Mouse (Mus musculus) layer of hippocampus, adult 9-11 months (tissue): Measurements from ENCODE around the gene Six6.

Source experiments
- DNase-seq: peaks from one replicate; pipeline ENCODE4 v3.0.0; 2022

Six6 gene

DNA sequence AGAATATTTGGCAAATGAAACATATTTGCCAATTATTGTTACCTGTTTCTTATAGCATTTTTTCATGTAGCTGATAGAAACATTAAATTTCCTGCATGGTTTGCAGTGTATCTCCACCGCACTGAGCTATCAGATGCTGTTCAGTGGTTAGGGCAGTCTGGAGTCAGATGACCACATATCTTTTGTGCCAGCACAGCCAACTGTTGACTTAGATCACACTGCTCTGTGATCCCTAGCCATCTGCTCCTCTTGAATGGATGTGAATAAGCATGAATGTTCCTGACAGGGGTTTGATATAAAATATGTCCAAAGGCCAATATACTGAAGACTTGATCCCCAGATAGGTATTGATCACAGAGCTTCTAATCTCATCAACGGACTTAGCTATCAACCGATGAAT, 18.8 kb downstream of the Six6 start:
- no peak for DNase-seq

DNA sequence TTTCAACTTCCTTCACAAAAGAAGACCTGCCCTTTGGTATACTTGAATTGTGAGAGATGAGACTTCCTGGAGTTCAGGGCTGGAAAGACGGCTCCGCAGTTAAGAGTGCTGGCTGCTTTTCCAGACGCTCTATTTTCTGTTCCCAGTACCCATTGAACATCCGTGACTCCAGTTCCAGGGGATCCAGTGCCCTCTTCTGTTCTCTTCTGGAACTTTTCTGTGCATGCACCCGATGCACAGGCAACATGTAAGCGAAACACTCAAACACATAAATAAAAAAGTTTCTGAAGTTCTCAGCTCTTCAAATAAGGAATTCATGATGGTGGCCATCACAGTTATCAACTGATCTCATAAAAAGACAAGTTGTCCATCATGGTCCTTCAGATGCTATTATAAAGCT, 23.1 kb downstream of the Six6 start:
- DNase-seq = no peak

- DNase-seq = no peak
Measured at GRCm38 (mm10) chr12:72967541-72967940, 27.8 kb downstream of the Six6 start.

GRCm38 (mm10) chr12:72970620-72971019, 30.9 kb downstream of the Six6 start:
- no peak for DNase-seq

GRCm38 (mm10) chr12:72973161-72973560, 33.5 kb downstream of the Six6 start:
- DNase-seq = peak; percentile 13

DNA sequence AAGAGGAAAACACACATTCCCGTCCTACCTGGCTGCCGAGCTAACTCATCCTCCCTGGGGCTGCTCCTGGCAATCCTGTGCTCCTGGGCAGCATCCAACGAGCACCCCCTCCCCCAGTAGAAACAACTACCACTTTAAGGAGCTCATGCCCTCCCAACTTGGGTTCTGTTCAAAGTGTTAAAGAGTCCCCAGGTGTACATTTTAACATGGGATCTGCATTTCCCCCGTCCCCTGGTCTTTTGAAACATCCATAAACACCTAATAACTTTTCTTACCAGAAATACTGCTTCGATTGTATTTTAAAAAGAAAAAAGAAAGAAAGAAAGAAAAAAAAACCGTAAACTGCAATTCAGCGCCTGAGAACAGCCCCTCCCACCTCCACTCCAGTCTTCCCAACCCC, 36.5 kb downstream of the Six6 start:
- DNase-seq = no peak

DNA sequence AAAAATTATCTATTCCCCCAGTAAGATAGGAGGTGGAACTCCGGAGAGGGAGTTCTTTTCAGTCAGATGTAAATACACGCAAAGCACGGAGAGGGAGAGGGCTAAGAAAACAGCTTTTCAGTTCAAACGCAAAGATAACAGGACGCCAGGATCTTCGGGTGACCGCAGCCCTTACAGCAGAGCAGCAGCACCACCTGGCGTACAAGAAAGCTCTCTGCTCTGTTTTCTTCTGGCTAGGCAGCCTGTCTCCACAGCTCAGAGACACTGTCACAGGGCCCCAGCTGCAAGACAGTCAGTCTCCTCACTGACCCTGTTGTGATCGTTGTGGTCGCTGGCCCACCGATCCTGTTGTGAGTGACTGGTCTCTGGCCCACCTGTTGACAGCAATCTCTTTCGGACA, 37.0 kb downstream of the Six6 start:
- peak; percentile 27 for DNase-seq

GRCm38 (mm10) chr12:72977851-72978250, 38.2 kb downstream of the Six6 start:
- DNase-seq = no peak

DNA sequence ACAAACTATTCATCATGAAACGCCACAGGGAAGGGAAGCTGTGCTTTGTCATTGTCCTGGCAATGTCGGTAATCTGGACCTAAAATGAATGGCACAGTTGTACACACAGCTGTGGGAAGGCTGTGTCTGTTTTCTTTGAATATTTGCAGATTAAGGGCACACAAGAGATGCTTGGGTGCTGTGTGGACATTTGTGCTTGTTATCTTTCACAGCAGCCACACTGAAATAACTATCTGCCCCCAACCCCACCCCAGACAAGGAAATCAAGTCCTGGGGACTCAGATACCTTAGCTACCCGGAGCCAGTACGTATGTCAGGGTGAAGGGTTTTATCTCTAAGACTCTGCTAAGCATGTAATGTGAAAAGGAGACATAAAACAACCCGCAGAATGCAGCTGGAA, 39.5 kb downstream of the Six6 start:
- DNase-seq = no peak

DNA sequence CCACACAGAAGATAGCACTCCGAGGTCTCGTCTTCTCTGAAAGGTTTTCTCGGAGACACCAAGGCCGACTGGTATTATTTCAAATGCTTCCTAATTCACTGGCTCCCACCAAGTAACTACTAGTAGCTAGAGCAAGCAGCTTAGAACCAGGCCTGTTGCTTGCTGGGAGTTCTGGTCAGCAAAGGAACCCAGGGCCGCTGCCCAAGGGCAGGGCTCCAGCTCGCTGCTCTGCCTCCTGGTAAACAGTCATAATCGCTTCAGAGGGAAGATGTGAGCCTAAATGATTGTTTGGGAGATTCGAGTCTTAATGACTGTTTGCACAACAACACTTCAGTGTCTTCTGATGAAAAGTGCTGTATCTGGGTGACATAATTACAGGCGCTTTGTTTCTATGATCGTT, 42.9 kb downstream of the Six6 start:
- no peak for DNase-seq

- DNase-seq = no peak
Measured at GRCm38 (mm10) chr12:72983071-72983857, 43.6 kb downstream of the Six6 start.
